Mouse (Mus musculus): ENCODE results near the gene Ttc28. TPM values are rescaled to one million over a fixed set of nuclear protein-coding genes. Genes with fewer than 3 reads are reported as not detected.

The Ttc28 gene
- polyA plus RNA-seq, 1 experiment from 2014 or later: 24.7 TPM

DNA sequence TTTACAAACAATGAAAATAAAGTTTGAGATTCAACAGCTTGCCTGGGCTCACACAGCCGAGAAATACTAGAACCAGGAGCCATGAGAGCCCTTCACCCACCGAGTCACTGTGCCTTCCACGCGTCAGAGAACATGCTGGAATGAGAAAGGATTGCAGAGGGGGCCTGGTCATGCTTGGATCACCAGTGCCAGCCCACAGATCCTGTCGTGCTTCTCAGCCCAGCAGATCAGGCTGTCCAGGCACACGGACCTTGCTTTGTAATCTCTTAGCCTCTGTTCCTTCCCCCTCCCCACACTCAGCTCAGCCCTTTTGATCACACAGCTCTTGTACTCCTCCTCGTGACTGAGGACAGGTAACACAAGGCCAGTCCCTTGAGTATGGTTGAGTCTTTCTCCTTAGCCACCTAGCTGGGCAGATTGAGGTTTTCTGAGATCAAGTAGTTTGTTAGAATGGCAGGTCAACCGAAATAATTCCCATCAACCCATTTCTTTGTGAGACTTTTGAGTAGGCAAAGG lies 334.4 kb downstream of the Ttc28 start:
- WGBS: 51% methylated on average over 8 of the region's 8 CpGs
- Histone ChIP-seq H3K4me2 (replicated peaks) (no peak overlapping the region), H3K4me1 (peaks cover 56% of the 10 kb centered on the region), H3K27me3 (peaks cover 61% of the 10 kb centered on the region), H3K9me3 (no peaks in the 10 kb centered on the region), H3K27ac (replicated peaks) (peak overlapping the region; percentile 56), H3K9ac (replicated peaks) (0 out of 2 replicates have a peak overlapping the region, but pooled peaks have one; percentile 8), H3K36me3 (no peaks in the 10 kb centered on the region), H3K4me3 (no peak overlapping the region)
- no peak for ATAC-seq (ENCODE audit: low FRiP score, low read depth)

DNA sequence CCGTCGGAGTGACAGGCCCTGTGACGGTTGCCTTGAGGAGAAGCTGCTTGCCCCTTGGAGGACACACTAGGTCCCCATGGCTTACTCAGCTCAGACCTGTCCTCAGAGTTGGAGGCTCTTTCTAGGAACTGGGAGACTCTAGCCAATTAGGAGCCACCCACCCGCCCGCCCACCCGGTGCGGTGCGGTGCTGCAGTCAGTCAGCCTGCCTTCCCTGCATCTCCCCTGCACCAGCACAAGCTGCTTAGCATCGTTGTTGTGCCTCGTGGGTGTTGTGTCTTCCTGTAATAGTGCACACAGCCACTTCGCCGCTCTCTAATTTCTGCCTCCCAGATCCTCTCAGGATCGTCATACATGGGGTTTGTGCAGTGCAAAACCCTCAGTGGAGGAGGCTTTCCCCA lies 335.3 kb downstream of the Ttc28 start:
- peak; percentile 47 for ATAC-seq (ENCODE audit: low FRiP score, low read depth)
- no peaks in the 10 kb centered on the region for H3K9me3 ChIP-seq
- H3K36me3 ChIP-seq: no peaks in the 10 kb centered on the region
- H3K27ac ChIP-seq (replicated peaks): peak overlapping the region; percentile 65
- no peak overlapping the region for H3K4me3 ChIP-seq
- peaks cover 58% of the 10 kb centered on the region for H3K27me3 ChIP-seq
- no peak overlapping the region for H3K9ac ChIP-seq (replicated peaks)
- H3K4me2 ChIP-seq (replicated peaks): peak overlapping the region; percentile 13
- peaks cover 65% of the 10 kb centered on the region for H3K4me1 ChIP-seq
- 24% methylated on average over 13 of the region's 13 CpGs for WGBS

DNA sequence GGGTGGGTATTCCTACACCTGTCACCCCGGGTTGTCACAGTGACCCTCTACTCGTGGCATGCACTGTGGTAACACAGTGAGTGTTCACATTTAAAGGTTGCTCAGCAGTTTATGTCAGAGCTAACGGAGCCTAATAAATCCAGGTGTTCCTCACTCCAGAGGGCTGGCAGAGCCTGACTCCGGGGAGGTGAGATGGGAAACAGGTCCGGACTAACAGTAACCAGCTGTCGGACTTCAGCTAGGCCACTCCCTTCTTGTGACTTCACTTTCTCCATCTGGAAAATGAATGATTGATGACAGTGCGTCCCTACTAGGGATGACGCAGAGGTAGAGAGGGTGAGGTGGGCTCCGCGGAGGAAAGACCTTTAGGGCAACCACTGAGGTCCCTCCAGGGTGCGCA lies 336.1 kb downstream of the Ttc28 start:
- Histone ChIP-seq H3K4me3 (no peak overlapping the region), H3K36me3 (no peaks in the 10 kb centered on the region), H3K9ac (replicated peaks) (no peak overlapping the region), H3K9me3 (no peaks in the 10 kb centered on the region), H3K4me2 (replicated peaks) (no peak overlapping the region), H3K27me3 (peaks cover 54% of the 10 kb centered on the region), H3K4me1 (peaks cover 73% of the 10 kb centered on the region), H3K27ac (replicated peaks) (peak overlapping the region; percentile 65)
- ATAC-seq (ENCODE audit: low FRiP score, low read depth): no peak
- 78% methylated on average over 11 of the region's 11 CpGs for WGBS

DNA sequence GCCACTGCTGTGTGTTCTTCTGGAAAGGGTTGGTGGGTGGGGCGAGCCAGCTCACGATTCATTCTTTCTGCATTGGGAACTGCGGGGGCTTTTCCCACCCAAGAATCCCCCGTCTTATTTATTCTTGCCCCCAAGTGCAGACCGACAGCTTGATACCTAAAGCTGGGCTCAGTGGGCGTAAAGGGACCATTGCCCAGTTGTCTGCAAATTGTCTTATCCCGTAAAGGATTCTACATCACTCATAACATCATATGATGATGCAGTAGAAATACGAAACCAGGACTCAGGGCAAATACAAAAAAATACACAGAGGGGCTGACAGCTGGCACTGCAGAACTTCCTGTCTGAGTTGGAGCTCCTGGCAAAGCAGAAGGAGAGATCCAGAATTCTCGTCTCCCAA lies 336.6 kb downstream of the Ttc28 start:
- 86% methylated on average over 9 of the region's 9 CpGs for WGBS
- no peak overlapping the region for H3K4me3 ChIP-seq
- peaks cover 78% of the 10 kb centered on the region for H3K4me1 ChIP-seq
- H3K9me3 ChIP-seq: no peaks in the 10 kb centered on the region
- H3K27me3 ChIP-seq: peaks cover 53% of the 10 kb centered on the region
- no peak overlapping the region for H3K9ac ChIP-seq (replicated peaks)
- no peak overlapping the region for H3K4me2 ChIP-seq (replicated peaks)
- H3K36me3 ChIP-seq: no peaks in the 10 kb centered on the region
- ATAC-seq (ENCODE audit: low FRiP score, low read depth): no peak
- H3K27ac ChIP-seq (replicated peaks): peak overlapping the region; percentile 65; the same call in 1 of the 2 replicates

DNA sequence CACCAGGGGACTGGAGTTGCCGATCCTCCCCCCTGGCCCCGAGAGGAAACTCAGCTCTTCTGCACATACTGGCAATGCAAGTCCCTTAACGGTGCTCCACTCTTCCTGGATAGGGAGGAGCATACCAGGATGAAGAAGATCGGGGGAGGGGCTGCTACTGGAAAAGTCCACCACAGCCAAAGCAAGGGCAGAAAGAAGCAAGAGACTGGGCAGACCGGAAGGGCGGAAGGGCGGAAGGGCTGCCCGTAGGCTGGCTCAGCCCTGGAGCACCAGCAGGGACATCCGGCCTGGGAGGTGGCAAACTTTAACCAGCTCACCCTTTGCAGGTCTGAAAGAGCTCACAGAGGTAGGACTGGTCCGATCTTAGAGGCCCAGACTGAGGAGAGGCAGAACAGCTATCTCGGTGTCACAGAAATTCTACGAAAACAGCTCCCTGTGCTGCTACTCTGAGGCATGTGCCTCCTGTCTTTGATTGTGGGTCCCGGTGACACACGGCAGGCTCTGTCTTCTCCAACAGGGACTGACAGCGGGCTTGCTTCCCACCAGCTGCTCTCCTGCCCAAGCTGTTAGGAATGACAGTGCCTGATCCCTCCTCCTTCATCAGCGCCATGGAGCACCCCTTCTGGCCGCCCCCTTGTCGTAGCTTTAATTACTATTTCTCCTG lies 338.0 kb downstream of the Ttc28 start:
- peaks cover 91% of the 10 kb centered on the region for H3K4me1 ChIP-seq
- no peak overlapping the region for H3K4me2 ChIP-seq (replicated peaks)
- WGBS: 69% methylated on average over 18 of the region's 18 CpGs
- no peaks in the 10 kb centered on the region for H3K36me3 ChIP-seq
- no peak for ATAC-seq (ENCODE audit: low FRiP score, low read depth)
- no peaks in the 10 kb centered on the region for H3K9me3 ChIP-seq
- no peak overlapping the region for H3K9ac ChIP-seq (replicated peaks)
- H3K27ac ChIP-seq (replicated peaks): peak overlapping the region; percentile 36
- H3K27me3 ChIP-seq: peaks cover 48% of the 10 kb centered on the region
- H3K4me3 ChIP-seq: no peak overlapping the region

DNA sequence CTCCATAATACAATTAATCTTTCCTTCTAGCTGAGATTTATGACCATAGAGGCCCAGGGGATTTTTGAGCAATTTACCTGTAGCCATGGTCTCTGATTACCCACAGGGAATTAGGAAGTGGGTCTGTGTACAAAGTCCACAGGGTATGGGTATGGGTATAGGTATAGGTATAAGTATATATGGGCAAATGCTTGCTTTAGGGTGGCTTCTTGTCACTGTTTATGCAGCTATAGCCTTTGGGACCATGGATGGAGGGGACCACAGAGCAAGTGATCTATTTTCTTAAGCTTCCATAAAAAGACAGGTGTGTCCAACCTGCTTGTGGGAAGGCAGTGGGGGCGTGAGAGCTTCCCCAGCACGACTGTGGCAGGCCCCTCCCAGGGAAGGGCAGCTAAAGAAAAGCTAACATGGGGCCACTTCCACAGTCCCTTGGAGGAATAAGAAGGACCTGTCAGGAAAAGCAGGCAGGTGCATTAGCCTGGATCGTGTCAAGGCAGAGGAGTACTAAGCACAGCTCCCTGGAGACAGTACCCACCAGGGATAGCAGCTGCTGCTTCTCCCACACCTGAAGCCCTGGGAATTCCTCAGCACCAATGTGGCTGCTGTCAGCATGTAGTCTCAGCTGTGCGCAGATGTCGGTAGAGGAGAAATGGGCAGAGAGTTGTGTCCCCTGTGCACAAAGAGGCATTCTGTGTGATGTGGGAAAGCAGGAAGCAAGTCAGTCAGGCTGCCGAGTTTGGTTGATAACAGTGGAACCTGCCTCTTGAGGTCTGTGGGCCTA lies 338.7 kb downstream of the Ttc28 start:
- 64% methylated on average over 6 of the region's 6 CpGs for WGBS

DNA sequence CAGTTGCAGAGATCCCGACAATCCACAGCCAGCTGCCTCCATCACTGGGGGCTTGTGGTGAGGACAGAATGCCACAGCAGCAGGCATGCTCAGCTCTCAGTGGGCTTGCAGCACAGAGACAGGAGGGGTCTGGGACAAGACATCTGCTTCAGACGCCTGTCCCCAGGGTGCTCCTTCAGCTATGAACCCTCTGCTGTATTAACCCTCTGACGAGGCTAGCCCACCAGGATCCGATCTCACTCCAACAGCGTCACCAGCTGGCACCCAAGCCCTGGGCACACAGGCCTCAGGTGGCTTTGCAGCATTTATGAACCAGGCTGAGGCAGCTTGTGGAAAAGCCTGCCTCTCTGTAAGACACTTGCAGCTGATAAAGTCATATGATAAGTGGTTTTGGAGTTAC lies 339.4 kb downstream of the Ttc28 start:
- Histone ChIP-seq H3K4me2 (replicated peaks) (no peak overlapping the region), H3K36me3 (peaks cover 11% of the 10 kb centered on the region), H3K4me3 (no peak overlapping the region), H3K4me1 (peaks cover 82% of the 10 kb centered on the region), H3K27ac (replicated peaks) (peak overlapping the region; percentile 90), H3K9me3 (no peaks in the 10 kb centered on the region), H3K9ac (replicated peaks) (no peak overlapping the region), H3K27me3 (peaks cover 44% of the 10 kb centered on the region)
- 74% methylated on average over 5 of the region's 5 CpGs for WGBS
- no peak for ATAC-seq (ENCODE audit: low FRiP score, low read depth)

More for the DNA sequence above, 338.7 kb downstream of the Ttc28 start:
- no peak overlapping the region for H3K4me2 ChIP-seq (replicated peaks)
- ATAC-seq (ENCODE audit: low FRiP score, low read depth): no peak
- no peak overlapping the region for H3K4me3 ChIP-seq
- no peaks in the 10 kb centered on the region for H3K9me3 ChIP-seq
- peak overlapping the region; percentile 90 for H3K27ac ChIP-seq (replicated peaks)
- peaks cover 45% of the 10 kb centered on the region for H3K27me3 ChIP-seq
- H3K9ac ChIP-seq (replicated peaks): no peak overlapping the region
- H3K4me1 ChIP-seq: peaks cover 89% of the 10 kb centered on the region
- peaks cover 4% of the 10 kb centered on the region for H3K36me3 ChIP-seq

DNA sequence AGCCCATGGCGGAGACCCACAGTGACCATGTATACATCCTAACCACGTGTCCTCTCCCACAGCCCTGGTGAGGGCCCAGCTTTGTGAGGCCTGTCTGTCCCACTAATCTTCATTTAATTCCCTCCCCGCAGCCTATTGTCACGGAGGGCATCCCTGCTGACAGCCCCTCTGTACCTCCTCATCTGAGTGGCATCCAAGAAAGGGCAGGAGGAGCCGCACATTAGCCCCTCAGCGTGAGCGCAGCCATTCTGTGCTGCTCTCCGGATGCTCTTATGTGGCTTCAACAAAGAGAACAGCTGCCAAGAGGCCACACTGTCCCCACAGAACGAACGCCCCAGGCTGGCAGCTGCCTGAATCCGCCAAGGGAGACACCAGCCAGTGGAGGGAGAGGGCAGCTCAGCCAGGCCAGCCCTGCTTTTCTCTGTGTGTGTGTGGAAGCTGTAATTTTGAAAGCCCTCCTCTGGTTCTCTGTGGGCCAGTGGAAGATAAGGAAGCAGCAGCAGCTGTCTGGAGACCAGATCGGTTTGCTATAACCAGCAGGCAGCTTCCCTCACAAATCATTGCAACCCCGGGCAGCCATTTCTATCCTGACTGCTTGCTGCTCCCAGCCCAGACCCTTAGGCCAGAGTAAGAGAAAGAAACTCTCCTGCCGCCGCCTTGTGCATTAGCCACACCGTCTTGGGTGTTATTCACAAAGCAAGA lies 341.2 kb downstream of the Ttc28 start:
- Histone ChIP-seq H3K27me3 (peaks cover 44% of the 10 kb centered on the region), H3K4me2 (replicated peaks) (0 out of 2 replicates have a peak overlapping the region, but pooled peaks have one; percentile 3), H3K4me3 (no peak overlapping the region), H3K9ac (replicated peaks) (peak overlapping the region; percentile 43; the same call in 1 of the 2 replicates), H3K27ac (replicated peaks) (peak overlapping the region; percentile 90), H3K36me3 (peaks cover 27% of the 10 kb centered on the region), H3K4me1 (peaks cover 66% of the 10 kb centered on the region), H3K9me3 (no peaks in the 10 kb centered on the region)
- ATAC-seq (ENCODE audit: low FRiP score, low read depth): peak; percentile 91
- WGBS: 11% methylated on average over 16 of the region's 16 CpGs

DNA sequence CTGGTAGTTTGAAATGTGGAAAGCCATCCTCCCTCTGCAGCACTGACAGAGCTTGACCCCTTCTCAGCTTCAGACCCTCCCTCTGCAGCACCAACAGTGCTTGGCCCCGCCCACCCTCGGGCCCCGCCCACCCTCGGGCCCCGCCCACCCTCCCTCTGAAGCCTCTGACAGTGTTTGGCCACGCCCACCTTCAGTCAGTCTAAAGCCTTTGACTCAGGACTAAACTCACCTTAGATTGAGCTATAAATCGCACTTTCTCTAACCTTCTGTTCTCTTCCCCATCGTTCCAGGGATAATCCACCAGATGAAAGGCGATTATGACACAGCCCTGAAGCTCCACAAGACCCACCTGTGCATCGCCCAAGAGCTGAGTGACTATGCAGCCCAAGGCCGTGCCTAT lies 343.2 kb downstream of the Ttc28 start:
- WGBS: 45% methylated on average over 11 of the region's 11 CpGs
- H3K27me3 ChIP-seq: peaks cover 26% of the 10 kb centered on the region
- H3K4me1 ChIP-seq: peaks cover 65% of the 10 kb centered on the region

DNA sequence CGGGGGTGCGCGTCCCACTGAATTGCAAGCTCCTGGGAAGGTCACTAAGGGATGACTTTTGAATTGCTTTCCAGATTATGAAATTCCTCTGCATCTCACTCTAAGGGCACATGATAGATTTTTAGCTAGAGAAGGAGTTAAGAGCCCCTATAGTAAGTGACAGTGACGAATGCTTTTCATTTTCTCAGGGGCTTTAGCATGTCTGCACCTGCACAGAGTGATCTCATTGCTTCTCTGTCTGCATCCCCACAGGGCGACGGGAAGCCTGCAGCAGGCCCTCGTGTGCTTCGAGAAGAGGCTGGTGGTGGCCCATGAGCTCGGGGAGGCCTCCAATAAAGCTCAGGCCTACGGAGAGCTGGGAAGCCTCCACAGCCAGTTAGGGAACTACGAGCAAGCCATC lies 345.7 kb downstream of the Ttc28 start:
- H3K36me3 ChIP-seq: peaks cover 37% of the 10 kb centered on the region
- 89% methylated on average over 11 of the region's 11 CpGs for WGBS
- no peak overlapping the region for H3K9ac ChIP-seq (replicated peaks)
- no peak overlapping the region for H3K27ac ChIP-seq (replicated peaks)
- H3K4me2 ChIP-seq (replicated peaks): no peak overlapping the region
- peaks cover 64% of the 10 kb centered on the region for H3K4me1 ChIP-seq
- no peak for ATAC-seq (ENCODE audit: low FRiP score, low read depth)
- no peaks in the 10 kb centered on the region for H3K9me3 ChIP-seq
- no peak overlapping the region for H3K4me3 ChIP-seq
- H3K27me3 ChIP-seq: peaks cover 17% of the 10 kb centered on the region

More for the DNA sequence above, 343.2 kb downstream of the Ttc28 start:
- H3K4me3 ChIP-seq: no peak overlapping the region
- ATAC-seq (ENCODE audit: low FRiP score, low read depth): no peak
- no peak overlapping the region for H3K9ac ChIP-seq (replicated peaks)
- peak overlapping the region; percentile 11; the same call in 1 of the 2 replicates for H3K27ac ChIP-seq (replicated peaks)
- no peak overlapping the region for H3K4me2 ChIP-seq (replicated peaks)
- H3K36me3 ChIP-seq: peaks cover 33% of the 10 kb centered on the region
- no peaks in the 10 kb centered on the region for H3K9me3 ChIP-seq

DNA sequence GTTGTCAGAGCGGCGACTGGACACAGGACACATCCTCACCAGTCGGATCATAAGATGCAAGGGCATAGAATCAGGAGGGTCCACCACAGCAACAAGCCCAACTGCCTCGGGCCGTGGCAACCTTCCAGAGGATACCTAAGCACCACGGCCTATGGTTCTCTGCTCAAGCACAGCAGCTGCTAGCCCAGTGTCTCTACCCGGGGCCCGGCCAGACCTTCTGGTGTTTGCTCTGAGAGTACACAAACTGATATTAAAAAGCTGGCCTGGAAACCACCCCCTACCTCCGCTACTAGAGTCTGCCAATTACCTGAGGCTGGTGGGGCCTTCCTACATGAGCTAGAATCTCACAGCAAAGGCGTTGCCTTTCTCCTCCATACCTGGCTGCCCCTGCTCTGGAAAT lies 346.9 kb downstream of the Ttc28 start:
- Histone ChIP-seq H3K27me3 (peaks cover 17% of the 10 kb centered on the region), H3K27ac (replicated peaks) (peak overlapping the region; percentile 75), H3K4me1 (peaks cover 64% of the 10 kb centered on the region), H3K9ac (replicated peaks) (no peak overlapping the region), H3K36me3 (peaks cover 37% of the 10 kb centered on the region), H3K9me3 (no peaks in the 10 kb centered on the region), H3K4me2 (replicated peaks) (no peak overlapping the region), H3K4me3 (no peak overlapping the region)
- WGBS: 82% methylated on average over 10 of the region's 10 CpGs
- ATAC-seq (ENCODE audit: low FRiP score, low read depth): no peak
